Mouse (Mus musculus): ENCODE data around the gene Fgf6.

- TF ChIP-seq POLR2A (IDR thresholded peaks at IDR 0.05; ENCODE audit: low read depth, low read length) (no peak), CTCF (conservative IDR thresholded peaks at IDR 0.05 in 1 of 2, IDR thresholded peaks at IDR 0.05 in 1 of 2; ENCODE audit: low read depth in 2 of 2, low read length in 2 of 2) (no peak), ETS1 (conservative IDR thresholded peaks at IDR 0.05; ENCODE audit: low read depth, low read length) (no peak), TCF12 (IDR thresholded peaks at IDR 0.05; ENCODE audit: low read depth, low read length) (no peak)
These were observed 33.7 kb upstream of the Fgf6 start for GRCm38 (mm10) chr6:126981539-126982234.

Data from CH12.LX (cell line).